Mouse (Mus musculus) liver, adult 2 months (tissue): Measurements from ENCODE around the gene Fam171a1. TPM values are rescaled to one million over a fixed set of nuclear protein-coding genes. Genes with fewer than 3 reads are reported as not detected.

ENCODE experiments used
- DNase-seq: peaks from one replicate; pipeline ENCODE4 v3.0.0-alpha.2; 2011; ENCODE audit warnings: low read depth, low spot score; ENCODE audit errors: extremely low read depth
- H3K27ac ChIP-seq: fragments of 200-500 bp; replicated peaks from 2 replicates; pipeline ENCODE4 v1.5.1; 2012; ENCODE audit warnings: low read depth, mild to moderate bottlenecking, control low read depth, inconsistent platforms, low read length; ENCODE audit not compliant: insufficient read depth
- H3K27me3 ChIP-seq: fragments of 200-500 bp; 2 replicates; pipeline ENCODE4 v1.6.1; 2012; ENCODE audit warnings: mild to moderate bottlenecking, moderate library complexity, low read length, inconsistent platforms; ENCODE audit not compliant: control insufficient read depth, insufficient read depth
- H3K36me3 ChIP-seq: fragments of 200-500 bp; 2 replicates; pipeline ENCODE4 v1.6.1; 2012; ENCODE audit warnings: low read length, inconsistent platforms; ENCODE audit not compliant: control insufficient read depth, insufficient read depth
- H3K4me1 ChIP-seq: fragments of 200-500 bp; 2 replicates; pipeline ENCODE4 v1.6.1; 2011; ENCODE audit warnings: low read length; ENCODE audit not compliant: control insufficient read depth, insufficient read depth
- H3K4me3 ChIP-seq: fragments of 200-500 bp; 2 replicates; pipeline ENCODE4 v1.5.1; 2011; ENCODE audit warnings: low read depth, mild to moderate bottlenecking, control low read depth, low read length, moderate library complexity; ENCODE audit not compliant: insufficient read depth
- H3K79me2 ChIP-seq: fragments of 200-500 bp; 2 replicates; pipeline ENCODE4 v1.6.1; 2012; ENCODE audit warnings: inconsistent platforms, mild to moderate bottlenecking, low read length, moderate library complexity; ENCODE audit not compliant: control insufficient read depth, insufficient read depth
- H3K9ac ChIP-seq: fragments of 200-500 bp; 2 replicates; pipeline ENCODE4 v1.6.1; 2012; ENCODE audit warnings: low read depth, mild to moderate bottlenecking, control low read depth, inconsistent platforms, low read length
- CTCF ChIP-seq: fragments of 200-500 bp; IDR thresholded peaks from 2 replicates; pipeline ENCODE4 v1.5.1; 2011; ENCODE audit warnings: low read depth, low read length, control low read depth
- POLR2A ChIP-seq: fragments of 200-500 bp; IDR thresholded peaks from 2 replicates; pipeline ENCODE4 v1.6.1; 2011; ENCODE audit warnings: low read length, control low read depth; ENCODE audit not compliant: insufficient read depth; ENCODE audit errors: extremely low read depth
- WGBS: fragments of 180-500 bp; shearing (Covaris S2); methylation state at CpG from one replicate; pipeline ENCODE4 v1.1.7; 2018; 5-methylcytosine and 5-hydroxymethylcytosine counted together
- polyA plus RNA-seq: library from polyadenylated mRNA; depleted of rRNA; stranded (reverse); fragments of >200 nt; gene quantifications from 2 replicates; pipeline ENCODE4 v1.2.3, GENCODE M21; 2012
- total RNA-seq: library from RNA; depleted of rRNA; stranded (reverse); fragments of >200 nt; gene quantifications from 2 replicates; pipeline ENCODE4 v1.2.3, GENCODE M21; 2014

Gene Fam171a1
- total and polyA plus RNA-seq, 2 experiments, result 2.2 to 3.8 TPM

- H3K27me3 ChIP-seq, result no peaks in the 10 kb centered on the region
- TF ChIP-seq POLR2A (no peak), CTCF (no peak)
- no peak for DNase-seq
- no peaks in the 10 kb centered on the region for H3K36me3 ChIP-seq
- WGBS, result 80% methylated on average over 6 of the region's 6 CpGs
- H3K4me3 ChIP-seq, result no peak overlapping the region
- H3K4me1 ChIP-seq, result no peaks in the 10 kb centered on the region
- H3K9ac ChIP-seq, result no peak overlapping the region
- H3K27ac ChIP-seq, result no peak overlapping the region
- H3K79me2 ChIP-seq, result no peaks in the 10 kb centered on the region
These were observed 104.2 kb downstream of the Fam171a1 start for GRCm38 (mm10) chr2:3218225-3218624.

GRCm38 (mm10) chr2:3228475-3228874 lies 114.5 kb downstream of the Fam171a1 start:
- no peaks in the 10 kb centered on the region for H3K4me1 ChIP-seq
- WGBS, result 73% methylated on average over 4 of the region's 4 CpGs
- H3K9ac ChIP-seq, result no peak overlapping the region
- DNase-seq, result no peak
- no peaks in the 10 kb centered on the region for H3K79me2 ChIP-seq
- H3K27ac ChIP-seq, result no peak overlapping the region
- TF ChIP-seq POLR2A (no peak), CTCF (peak; percentile 13; the same call in 1 of the 2 replicates)
- no peaks in the 10 kb centered on the region for H3K27me3 ChIP-seq
- no peak overlapping the region for H3K4me3 ChIP-seq
- H3K36me3 ChIP-seq, result no peaks in the 10 kb centered on the region

GRCm38 (mm10) chr2:3229060-3229459 lies 115.0 kb downstream of the Fam171a1 start:
- Histone ChIP-seq H3K27me3 (no peaks in the 10 kb centered on the region), H3K4me1 (no peaks in the 10 kb centered on the region), H3K4me3 (no peak overlapping the region), H3K36me3 (no peaks in the 10 kb centered on the region), H3K9ac (no peak overlapping the region), H3K79me2 (no peaks in the 10 kb centered on the region), H3K27ac (no peak overlapping the region)
- peak; percentile 25 for DNase-seq
- TF ChIP-seq CTCF, result peak; percentile 87
- TF ChIP-seq POLR2A, result no peak
- WGBS, result 16% methylated on average over 2 of the region's 2 CpGs

- no peak for DNase-seq
- Histone ChIP-seq H3K27ac (no peak overlapping the region), H3K27me3 (no peaks in the 10 kb centered on the region), H3K4me1 (no peaks in the 10 kb centered on the region), H3K79me2 (no peaks in the 10 kb centered on the region), H3K36me3 (no peaks in the 10 kb centered on the region), H3K4me3 (no peak overlapping the region), H3K9ac (no peak overlapping the region)
- TF ChIP-seq POLR2A, result no peak
- TF ChIP-seq CTCF, result no peak
- WGBS, result 73% methylated on average over 5 of the region's 5 CpGs
These were observed 125.2 kb downstream of the Fam171a1 start for GRCm38 (mm10) chr2:3239255-3239654.

- Histone ChIP-seq H3K4me1 (no peaks in the 10 kb centered on the region), H3K4me3 (no peak overlapping the region), H3K36me3 (no peaks in the 10 kb centered on the region), H3K79me2 (no peaks in the 10 kb centered on the region), H3K9ac (no peak overlapping the region), H3K27ac (no peak overlapping the region), H3K27me3 (no peaks in the 10 kb centered on the region)
- 72% methylated on average over 3 of the region's 3 CpGs for WGBS
- TF ChIP-seq POLR2A, result no peak
- no peak for TF ChIP-seq CTCF
- no peak for DNase-seq
These were observed 130.2 kb downstream of the Fam171a1 start for GRCm38 (mm10) chr2:3244251-3244650.

GRCm38 (mm10) chr2:3251309-3251708 lies 137.3 kb downstream of the Fam171a1 start:
- 69% methylated on average over 2 of the region's 2 CpGs for WGBS
- DNase-seq, result no peak
- TF ChIP-seq CTCF (no peak), POLR2A (no peak)

More at GRCm38 (mm10) chr2:3251309-3251708, 137.3 kb downstream of the Fam171a1 start:
- Histone ChIP-seq H3K27ac (no peak overlapping the region), H3K36me3 (no peaks in the 10 kb centered on the region), H3K9ac (no peak overlapping the region), H3K4me1 (no peaks in the 10 kb centered on the region), H3K79me2 (no peaks in the 10 kb centered on the region), H3K4me3 (no peak overlapping the region), H3K27me3 (no peaks in the 10 kb centered on the region)
